Mouse (Mus musculus) CH12.LX (cell line): ENCODE measurements around the gene Mrtfa.

Experiments
- CHD2 ChIP-seq: IDR thresholded peaks from 2 replicates; pipeline ENCODE4 v1.6.1; 2011; ENCODE audit warnings: low read length, improper control_type of control experiment
- ETS1 ChIP-seq: conservative IDR thresholded peaks from 2 replicates; pipeline ENCODE4 v1.6.1; 2012; ENCODE audit warnings: low read depth, mild to moderate bottlenecking, inconsistent platforms, low read length, improper control_type of control experiment, moderate library complexity
- NELFE ChIP-seq: IDR thresholded peaks from 2 replicates; pipeline ENCODE4 v1.6.1; 2011; ENCODE audit warnings: low read depth, low read length, improper control_type of control experiment
- POLR2A ChIP-seq: IDR thresholded peaks from 2 replicates; pipeline ENCODE4 v1.6.1; 2011; ENCODE audit warnings: low read depth, mild to moderate bottlenecking, improper control_type of control experiment, low read length
- RAD21 ChIP-seq: IDR thresholded peaks from 2 replicates; pipeline ENCODE4 v1.6.1; 2011; ENCODE audit warnings: low read depth, mild to moderate bottlenecking, low read length, improper control_type of control experiment, moderate library complexity
- SMC3 ChIP-seq: IDR thresholded peaks from 2 replicates; pipeline ENCODE4 v1.6.1; 2011; ENCODE audit warnings: low read depth, low read length, improper control_type of control experiment
- USF1 ChIP-seq: IDR thresholded peaks from 2 replicates; pipeline ENCODE4 v1.6.1; 2014; ENCODE audit warnings: low read depth, mild to moderate bottlenecking, inconsistent platforms, low read length, improper control_type of control experiment
- ZMIZ1 ChIP-seq: IDR thresholded peaks from 2 replicates; pipeline ENCODE4 v1.6.1; 2012; ENCODE audit warnings: low read depth, mild to moderate bottlenecking, inconsistent platforms, low read length, improper control_type of control experiment

DNA sequence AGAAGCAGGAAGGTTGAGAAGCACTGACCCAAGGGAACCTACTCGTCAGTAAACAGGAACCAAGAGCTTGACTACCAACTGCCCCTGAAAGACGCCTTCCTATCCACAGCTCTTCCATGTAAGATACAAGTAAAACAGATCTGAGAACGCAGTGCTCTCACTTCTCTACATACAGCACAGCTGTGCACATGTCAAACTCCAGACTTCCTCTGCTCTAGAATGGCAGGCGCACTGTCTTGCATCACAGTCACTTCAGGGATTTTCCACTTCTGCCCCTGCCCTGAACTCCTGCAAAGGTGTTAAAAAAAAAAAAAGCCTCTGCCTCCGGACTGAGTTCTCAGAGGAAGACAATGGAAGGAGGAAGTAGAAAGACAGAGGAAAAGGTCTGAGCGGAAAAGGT is 78.0 kb downstream of the Mrtfa start:
- TF ChIP-seq NELFE (no peak), ZMIZ1 (no peak), POLR2A (no peak), RAD21 (no peak), ETS1 (peak; percentile 85), CHD2 (no peak), USF1 (no peak), SMC3 (no peak)
